Mouse (Mus musculus): ENCODE measurements around the gene Edrf1. TPM values are rescaled to one million over a fixed set of nuclear protein-coding genes. Genes with fewer than 3 reads are reported as not detected.
"Not testable (repeated sequence)": the region's sequence is repeated elsewhere in the genome, so short reads cannot be mapped to it uniquely, and the experiment has no call there.

Edrf1 gene
- polyA plus RNA-seq, 1 experiment from 2014 or later: 25.7 TPM

- H3K27ac ChIP-seq: no peak overlapping the region
- no peaks in the 10 kb centered on the region for H3K9me3 ChIP-seq
- H3K4me2 ChIP-seq (replicated peaks): no peak overlapping the region
- peaks cover 89% of the 10 kb centered on the region for H3K36me3 ChIP-seq
- 95% methylated on average over 9 of the region's 9 CpGs for WGBS
- no peaks in the 10 kb centered on the region for H3K4me1 ChIP-seq (replicated peaks)
- no peak overlapping the region for H3K4me3 ChIP-seq (replicated peaks)
- no peaks in the 10 kb centered on the region for H3K27me3 ChIP-seq
- H3K9ac ChIP-seq (replicated peaks): no peak overlapping the region
- no peak for ATAC-seq
Measured at GRCm38 (mm10) chr7:133669946-133670345, 32.6 kb downstream of the Edrf1 start.

- Histone ChIP-seq H3K27ac (no peak overlapping the region), H3K27me3 (no peaks in the 10 kb centered on the region), H3K4me3 (replicated peaks) (no peak overlapping the region), H3K9me3 (no peaks in the 10 kb centered on the region), H3K36me3 (peaks cover 81% of the 10 kb centered on the region), H3K4me1 (replicated peaks) (no peaks in the 10 kb centered on the region), H3K4me2 (replicated peaks) (no peak overlapping the region), H3K9ac (replicated peaks) (no peak overlapping the region)
- ATAC-seq: no peak
- 92% methylated on average over 3 of the region's 3 CpGs for WGBS
Measured at GRCm38 (mm10) chr7:133670846-133671245, 33.5 kb downstream of the Edrf1 start.

- no peak for ATAC-seq
- H3K9me3 ChIP-seq: no peaks in the 10 kb centered on the region
- no peak overlapping the region for H3K9ac ChIP-seq (replicated peaks)
- H3K27ac ChIP-seq: no peak overlapping the region
- peaks cover 35% of the 10 kb centered on the region for H3K36me3 ChIP-seq
- WGBS: 65% methylated on average over 9 of the region's 9 CpGs
- H3K27me3 ChIP-seq: no peaks in the 10 kb centered on the region
- H3K4me3 ChIP-seq (replicated peaks): no peak overlapping the region
- no peak overlapping the region for H3K4me2 ChIP-seq (replicated peaks)
- no peaks in the 10 kb centered on the region for H3K4me1 ChIP-seq (replicated peaks)
Measured at GRCm38 (mm10) chr7:133676002-133676401, 38.7 kb downstream of the Edrf1 start.

- 90% methylated on average over 8 of the region's 8 CpGs for WGBS
- no peak overlapping the region for H3K27ac ChIP-seq
Measured at GRCm38 (mm10) chr7:133678716-133679115, 41.4 kb downstream of the Edrf1 start.

GRCm38 (mm10) chr7:133679439-133679838 is 42.1 kb downstream of the Edrf1 start:
- no peak overlapping the region for H3K4me2 ChIP-seq (replicated peaks)
- no peaks in the 10 kb centered on the region for H3K27me3 ChIP-seq
- H3K36me3 ChIP-seq: peaks cover 6% of the 10 kb centered on the region; the same call in 1 of the 2 replicates
- no peak for ATAC-seq
- H3K4me3 ChIP-seq (replicated peaks): no peak overlapping the region
- WGBS: 62% methylated on average over 4 of the region's 4 CpGs
- no peak overlapping the region for H3K9ac ChIP-seq (replicated peaks)
- no peaks in the 10 kb centered on the region for H3K9me3 ChIP-seq
- H3K27ac ChIP-seq: no peak overlapping the region
- no peaks in the 10 kb centered on the region for H3K4me1 ChIP-seq (replicated peaks)

More at GRCm38 (mm10) chr7:133678716-133679115, 41.4 kb downstream of the Edrf1 start:
- no peak overlapping the region for H3K4me3 ChIP-seq (replicated peaks)
- H3K9me3 ChIP-seq: no peaks in the 10 kb centered on the region
- H3K9ac ChIP-seq (replicated peaks): no peak overlapping the region
- H3K36me3 ChIP-seq: peaks cover 8% of the 10 kb centered on the region
- H3K27me3 ChIP-seq: no peaks in the 10 kb centered on the region
- ATAC-seq: no peak
- H3K4me2 ChIP-seq (replicated peaks): no peak overlapping the region
- H3K4me1 ChIP-seq (replicated peaks): no peaks in the 10 kb centered on the region

GRCm38 (mm10) chr7:133679961-133680360 is 42.6 kb downstream of the Edrf1 start, which contains the start of gene Mmp21:
TSS of gene Mmp21 (minus strand) at chr7:133680061.
- no peak for ATAC-seq
- Histone ChIP-seq H3K4me3 (replicated peaks) (no peak within 1 kb of the TSS), H3K9me3 (no peaks in the 10 kb centered on the region), H3K4me2 (replicated peaks) (no peak within 1 kb of the TSS), H3K27ac (no peak within 1 kb of the TSS), H3K9ac (replicated peaks) (no peak within 1 kb of the TSS), H3K36me3 (0 out of 2 replicates have a peak, but pooled peaks cover 5% of the 10 kb centered on the region), H3K4me1 (replicated peaks) (no peaks in the 10 kb centered on the region), H3K27me3 (no peaks in the 10 kb centered on the region)
- WGBS: 92% methylated on average over 3 of the region's 3 CpGs

- WGBS: 86% methylated on average over 5 of the region's 5 CpGs
- Histone ChIP-seq H3K27me3 (no peaks in the 10 kb centered on the region), H3K9ac (replicated peaks) (no peak overlapping the region), H3K4me2 (replicated peaks) (no peak overlapping the region), H3K27ac (no peak overlapping the region), H3K4me3 (replicated peaks) (no peak overlapping the region), H3K4me1 (replicated peaks) (no peaks in the 10 kb centered on the region), H3K9me3 (peaks cover 7% of the 10 kb centered on the region), H3K36me3 (peaks cover 28% of the 10 kb centered on the region)
- no peak for ATAC-seq
Measured at GRCm38 (mm10) chr7:133683626-133684025, 46.3 kb downstream of the Edrf1 start.

- H3K9me3 ChIP-seq: peaks cover 8% of the 10 kb centered on the region
- H3K27ac ChIP-seq: no peak overlapping the region
- no peaks in the 10 kb centered on the region for H3K4me1 ChIP-seq (replicated peaks)
- H3K4me3 ChIP-seq (replicated peaks): no peak overlapping the region
- 85% methylated on average over 5 of the region's 5 CpGs for WGBS
- H3K36me3 ChIP-seq: peaks cover 33% of the 10 kb centered on the region
- H3K9ac ChIP-seq (replicated peaks): no peak overlapping the region
- no peak for ATAC-seq
- H3K27me3 ChIP-seq: no peaks in the 10 kb centered on the region
- H3K4me2 ChIP-seq (replicated peaks): no peak overlapping the region
Measured at GRCm38 (mm10) chr7:133684110-133684509, 46.8 kb downstream of the Edrf1 start.

- Histone ChIP-seq H3K9me3 (peaks cover 8% of the 10 kb centered on the region), H3K9ac (replicated peaks) (no peak overlapping the region), H3K36me3 (peaks cover 39% of the 10 kb centered on the region), H3K4me1 (replicated peaks) (no peaks in the 10 kb centered on the region), H3K27me3 (no peaks in the 10 kb centered on the region), H3K4me2 (replicated peaks) (no peak overlapping the region), H3K4me3 (replicated peaks) (no peak overlapping the region), H3K27ac (no peak overlapping the region)
- WGBS: 95% methylated on average over 6 of the region's 6 CpGs
- ATAC-seq: no peak
Measured at GRCm38 (mm10) chr7:133684701-133685100, 47.4 kb downstream of the Edrf1 start.

- H3K4me3 ChIP-seq (replicated peaks); H3K9ac ChIP-seq (replicated peaks); H3K9me3 ChIP-seq; H3K4me2 ChIP-seq (replicated peaks); H3K27ac ChIP-seq; H3K4me1 ChIP-seq (replicated peaks); H3K27me3 ChIP-seq; ATAC-seq: not testable (repeated sequence)
- peaks cover 48% of the 10 kb centered on the region for H3K36me3 ChIP-seq
Measured at GRCm38 (mm10) chr7:133685644-133686043, 48.3 kb downstream of the Edrf1 start.

GRCm38 (mm10) chr7:133698021-133698709 is 60.8 kb downstream of the Edrf1 start:
- WGBS: 87% methylated on average over 12 of the region's 12 CpGs
- Histone ChIP-seq H3K9ac (replicated peaks) (no peak overlapping the region), H3K4me2 (replicated peaks) (no peak overlapping the region), H3K9me3 (no peaks in the 10 kb centered on the region), H3K27ac (no peak overlapping the region), H3K4me1 (replicated peaks) (no peaks in the 10 kb centered on the region), H3K36me3 (peaks cover 44% of the 10 kb centered on the region), H3K4me3 (replicated peaks) (no peak overlapping the region), H3K27me3 (no peaks in the 10 kb centered on the region)
- ATAC-seq: no peak

- 86% methylated on average over 4 of the region's 4 CpGs for WGBS
- H3K4me3 ChIP-seq (replicated peaks): no peak overlapping the region
- no peak for ATAC-seq
- H3K9me3 ChIP-seq: no peaks in the 10 kb centered on the region
- H3K27ac ChIP-seq: no peak overlapping the region
- H3K9ac ChIP-seq (replicated peaks): no peak overlapping the region
- H3K4me2 ChIP-seq (replicated peaks): no peak overlapping the region
- no peaks in the 10 kb centered on the region for H3K4me1 ChIP-seq (replicated peaks)
- peaks cover 41% of the 10 kb centered on the region for H3K36me3 ChIP-seq
- no peaks in the 10 kb centered on the region for H3K27me3 ChIP-seq
Measured at GRCm38 (mm10) chr7:133699885-133700284, 62.5 kb downstream of the Edrf1 start.

GRCm38 (mm10) chr7:133701366-133701765 is 64.0 kb downstream of the Edrf1 start:
- Histone ChIP-seq H3K9ac (replicated peaks) (no peak overlapping the region), H3K4me1 (replicated peaks) (no peaks in the 10 kb centered on the region), H3K27ac (no peak overlapping the region), H3K27me3 (no peaks in the 10 kb centered on the region), H3K9me3 (no peaks in the 10 kb centered on the region), H3K36me3 (peaks cover 31% of the 10 kb centered on the region), H3K4me2 (replicated peaks) (no peak overlapping the region), H3K4me3 (replicated peaks) (no peak overlapping the region)
- 94% methylated on average over 7 of the region's 7 CpGs for WGBS
- ATAC-seq: no peak

All from midbrain, embryonic 13.5 days (tissue).